ENCODE assay signal across 21 mouse cellular contexts in genomic region chr11:69657462-69657881, GRCm38 (mm10). TPM values are rescaled to one million over a fixed set of nuclear protein-coding genes. Genes with fewer than 3 reads are reported as not detected.
A peak's percentile ranks its signal among the peaks of the same experiment; 100 is the strongest.
DNase-seq lines count a peak whose midpoint lies in the region; ATAC-seq and TF ChIP-seq lines count a peak whose summit lies in the region.
"Had no signal": no experiment of that assay in that cellular context is flagged by ENCODE, and none has a peak within 500 bp of the region (broad histone marks: within the 10 kb centered on the region; RNA-seq: fewer than 3 reads in every experiment).

No protein-coding gene starts in this region.

- DNase-seq in cerebellum, adult 9-11 months: peak; percentile 38
- DNase-seq in cerebellum, postnatal 36 days: no peak
- no peak for DNase-seq in liver, adult 2 months (ENCODE audit: extremely low read depth, low read depth, low spot score)
- DNase-seq in liver (no peak), G1E (ENCODE audit: low spot score) (no peak)
- DNase-seq in frontal cortex, postnatal 10 days (ENCODE audit: low spot score in 2 of 2): no peak
- DNase-seq in gastrocnemius, postnatal 10 days: no peak
- DNase-seq: kidney, adult 11 months had no signal

- H3K27ac ChIP-seq in liver, adult 2 months (replicated peaks; ENCODE audit: insufficient read depth, low read depth, low read length): no peak overlapping the region
- H3K27ac ChIP-seq: hindbrain, embryonic 14.5 days; layer of hippocampus, adult 2 months; left cerebral cortex, adult 2 months had no signal

- H3K36me3 ChIP-seq in liver, adult 2 months (ENCODE audit: control insufficient read depth, insufficient read depth, low read length): peaks cover 3% of the 10 kb centered on the region; the same call in 1 of the 2 replicates
- peaks cover 77% of the 10 kb centered on the region for H3K36me3 ChIP-seq in G1E (replicated peaks)
- H3K36me3 ChIP-seq in myocyte (ENCODE audit: control insufficient read depth, insufficient read depth): no peaks in the 10 kb centered on the region

- no peak overlapping the region for H3K9ac ChIP-seq in liver, adult 2 months (ENCODE audit: low read depth, low read length)
- H3K9ac ChIP-seq: embryonic facial prominence, embryonic 15.5 days; hindbrain, embryonic 14.5 days had no signal

- no peak overlapping the region for H3K4me3 ChIP-seq in liver, adult 2 months (ENCODE audit: insufficient read depth, low read depth, low read length)
- H3K4me3 ChIP-seq in G1E (ENCODE audit: low read depth, low read length) (peak overlapping the region; percentile 22; the same call in 1 of the 2 replicates), myocyte (no peak overlapping the region)
- H3K4me3 ChIP-seq: embryonic facial prominence, embryonic 15.5 days; layer of hippocampus, adult 2 months; left cerebral cortex, adult 2 months had no signal

- H3K9me3 ChIP-seq in G1E (replicated peaks): no peaks in the 10 kb centered on the region
- H3K9me3 ChIP-seq: embryonic facial prominence, embryonic 15.5 days had no signal

- no peaks in the 10 kb centered on the region for H3K27me3 ChIP-seq in liver, adult 2 months (ENCODE audit: control insufficient read depth, insufficient read depth, low read length)
- H3K27me3 ChIP-seq in G1E (ENCODE audit: insufficient read depth, low read length) (no peaks in the 10 kb centered on the region), myocyte (ENCODE audit: control insufficient read depth, insufficient read depth, insufficient read length) (no peaks in the 10 kb centered on the region)
- H3K27me3 ChIP-seq: embryonic facial prominence, embryonic 15.5 days; Patski had no signal

- TF ChIP-seq CTCF in liver, adult 2 months (IDR thresholded peaks at IDR 0.05; ENCODE audit: low read depth, low read length): peak; percentile 9; the same call in 1 of the 2 replicates
- TF ChIP-seq CTCF in G1E (IDR thresholded peaks at IDR 0.05; ENCODE audit: low read depth, low read length): no peak

- no peak for ATAC-seq in G1E (ENCODE audit: extremely low read depth, insufficient number of reproducible peaks, low FRiP score, poor library complexity, severe bottlenecking)
- ATAC-seq: activated CD4-positive, CD25-positive, alpha-beta regulatory T cell, adult 4 months; forebrain, embryonic 14.5 days; Patski had no signal

- peaks cover 5% of the 10 kb centered on the region for H3K4me1 ChIP-seq in liver, adult 2 months (ENCODE audit: control insufficient read depth, insufficient read depth, low read length)
- H3K4me1 ChIP-seq in G1E (ENCODE audit: insufficient read depth, low read depth, low read length): peaks cover 64% of the 10 kb centered on the region

- no peak overlapping the region for H3K4me2 ChIP-seq in myocyte (ENCODE audit: low read depth)
- H3K4me2 ChIP-seq: hindbrain, embryonic 14.5 days had no signal

- no peak overlapping the region for H3ac ChIP-seq in myocyte (ENCODE audit: control insufficient read depth, insufficient read length)

- no peaks in the 10 kb centered on the region; the same call in 1 of the 2 replicates for H3K79me2 ChIP-seq in liver, adult 2 months (ENCODE audit: control insufficient read depth, insufficient read depth, low read length)
- H3K79me2 ChIP-seq in myocyte (ENCODE audit: control insufficient read depth, insufficient read depth): peaks cover 23% of the 10 kb centered on the region

- TF ChIP-seq POLR2A in liver, adult 2 months (IDR thresholded peaks at IDR 0.05; ENCODE audit: extremely low read depth, insufficient read depth, low read length): no peak
- peak; percentile 2 for TF ChIP-seq POLR2A in myocyte (IDR thresholded peaks at IDR 0.05; ENCODE audit: insufficient read length, low read depth)

- WGBS in liver, adult 2 months: 86% methylated on average over 15 of the region's 15 CpGs

TF ChIP-seq in myocyte, 11 proteins besides CTCF, POLR2A, EP300 and RAD21:
- TF ChIP-seq MYOD1 (IDR thresholded peaks at IDR 0.05; ENCODE audit: control insufficient read depth in 1 of 3, insufficient read length in 2 of 3, low read depth in 2 of 3) (no peak), CEBPB (IDR thresholded peaks at IDR 0.05; ENCODE audit: insufficient read depth, poor library complexity, severe bottlenecking) (no peak), TCF3 (IDR thresholded peaks at IDR 0.05; ENCODE audit: insufficient read length, low read depth) (no peak), MAX (IDR thresholded peaks at IDR 0.05; ENCODE audit: low read depth) (no peak), USF1 (IDR thresholded peaks at IDR 0.05; ENCODE audit: low read depth) (no peak), REST (IDR thresholded peaks at IDR 0.05; ENCODE audit: insufficient read depth, insufficient read length) (no peak), POLR2AphosphoS2 (IDR thresholded peaks at IDR 0.05; ENCODE audit: insufficient read length, low read depth) (no peak), MYOG (IDR thresholded peaks at IDR 0.05; ENCODE audit: control insufficient read depth in 1 of 3, insufficient read depth in 1 of 3, insufficient read length in 2 of 3, low read depth in 2 of 3) (no peak), TCF12 (IDR thresholded peaks at IDR 0.05; ENCODE audit: insufficient read depth, poor library complexity, severe bottlenecking) (no peak), E2F4 (IDR thresholded peaks at IDR 0.05; ENCODE audit: insufficient read depth) (no peak), SRF (IDR thresholded peaks at IDR 0.05; ENCODE audit: control insufficient read depth, insufficient read length, low read depth) (no peak)

RNA-seq across cellular contexts. Expression of gene Sox15, which starts 2.4 kb away (rescaled TPM):
- not detected in 2 replicates for total RNA-seq in liver, adult 2 months (2014; rRNA removed)
- polyA plus RNA-seq in liver, adult 2 months (2012; rRNA removed): 0.21 TPM in 1 of 2 replicates, not detected in the other
- 2.1 TPM in 1 of 2 replicates, not detected in the other for total RNA-seq in G1E (2014; fragmentation: Nextera tagmentation)
- 0.17 TPM in 1 of 2 replicates, not detected in the other for total RNA-seq in G1E (2017)
- 0.20 and 0.36 TPM in 2 replicates for polyA plus RNA-seq in G1E (2012)
- polyA plus RNA-seq in myocyte (2012; fragmentation: generic; extraction: Trizol): 0.07 TPM
- total RNA-seq in gastrocnemius, postnatal 10 days (2021): under 1 TPM in 1 of 2 experiments, not detected in 1; 0.32 TPM
- total RNA-seq: adrenal gland, postnatal 14 days; granulocyte monocyte progenitor cell, adult 5-6 weeks; left cerebral cortex, adult 2 months had no signal
- polyA plus RNA-seq: activated CD4-positive, CD25-positive, alpha-beta regulatory T cell, adult 4 months; cerebellum, adult 2 months; forebrain, embryonic 14.5 days; heart, postnatal 0 days; hindbrain, embryonic 14.5 days; neural tube, embryonic 11.5 days had no signal

RNA-seq across cellular contexts. Expression of gene Mpdu1, which starts 5.0 kb away (rescaled TPM):
- 49.9 and 53.5 TPM in 2 replicates for total RNA-seq in liver, adult 2 months (2014; rRNA removed)
- polyA plus RNA-seq in liver, adult 2 months (2012; rRNA removed): 100 and 115 TPM in 2 replicates
- total RNA-seq in G1E (2014; fragmentation: Nextera tagmentation) (27.0 and 31.1 TPM in 2 replicates), G1E (2017) (43.4 and 63.6 TPM in 2 replicates)
- polyA plus RNA-seq in G1E (2012) (22.7 and 24.9 TPM in 2 replicates), myocyte (2012; fragmentation: generic; extraction: Trizol) (39.1 TPM)
- 10 to 100 TPM; 21.1 to 21.3 TPM for total RNA-seq in gastrocnemius, postnatal 10 days (2021)

RNA-seq across cellular contexts. Expression of gene Cd68, which starts 8.5 kb away (rescaled TPM):
- 4.5 and 6.0 TPM in 2 replicates for total RNA-seq in liver, adult 2 months (2014; rRNA removed)
- 6.1 and 14.8 TPM in 2 replicates for polyA plus RNA-seq in liver, adult 2 months (2012; rRNA removed)
- 3.5 TPM in 1 of 2 replicates, not detected in the other for total RNA-seq in G1E (2014; fragmentation: Nextera tagmentation)
- total RNA-seq in G1E (2017): 5.0 and 6.1 TPM in 2 replicates
- polyA plus RNA-seq in G1E (2012): 2.2 and 2.3 TPM in 2 replicates
- 0.96 TPM for polyA plus RNA-seq in myocyte (2012; fragmentation: generic; extraction: Trizol)
- 10 to 100 TPM in 1 of 2 experiments, 1 to 10 TPM in 1; 6.1 to 14.1 TPM for total RNA-seq in gastrocnemius, postnatal 10 days (2021)

RNA-seq across cellular contexts. Expression of gene Eif4a1, which starts 14.8 kb away (rescaled TPM):
- total RNA-seq in liver, adult 2 months (2014; rRNA removed): 370 and 386 TPM in 2 replicates
- 184 and 221 TPM in 2 replicates for polyA plus RNA-seq in liver, adult 2 months (2012; rRNA removed)
- total RNA-seq in G1E (2014; fragmentation: Nextera tagmentation) (986 and 993 TPM in 2 replicates), G1E (2017) (986 and 1,008 TPM in 2 replicates)
- polyA plus RNA-seq in G1E (2012) (197 and 231 TPM in 2 replicates), myocyte (2012; fragmentation: generic; extraction: Trizol) (553 TPM)
- 100 to 1,000 TPM; 216 to 234 TPM for total RNA-seq in gastrocnemius, postnatal 10 days (2021)

RNA-seq across cellular contexts. Expression of gene Senp3, which starts 24.4 kb away (rescaled TPM):
- 26.2 and 31.9 TPM in 2 replicates for total RNA-seq in liver, adult 2 months (2014; rRNA removed)
- polyA plus RNA-seq in liver, adult 2 months (2012; rRNA removed): 17.5 and 25.8 TPM in 2 replicates
- total RNA-seq in G1E (2014; fragmentation: Nextera tagmentation): 111 and 128 TPM in 2 replicates
- total RNA-seq in G1E (2017): 107 and 111 TPM in 2 replicates
- 125 and 142 TPM in 2 replicates for polyA plus RNA-seq in G1E (2012)
- polyA plus RNA-seq in myocyte (2012; fragmentation: generic; extraction: Trizol): 70.5 TPM
- total RNA-seq in gastrocnemius, postnatal 10 days (2021): 10 to 100 TPM; 29.5 to 36.0 TPM
